Mouse (Mus musculus) liver, postnatal 0 days (tissue): Measurements from ENCODE around the gene Zfp827. TPM values are rescaled to one million over a fixed set of nuclear protein-coding genes. Genes with fewer than 3 reads are reported as not detected.

Experiments
- ATAC-seq: fragments of 200-750 bp; cut with Nextera tagmentation; 2 replicates; pipeline ENCODE4 v1.8.0; 2017; ENCODE audit warnings: mild to moderate bottlenecking, moderate library complexity
- DNase-seq: peaks from one replicate; pipeline ENCODE4 v3.0.0-alpha.2; 2016
- H3K27ac ChIP-seq: fragments of 300-500 bp; sonication (generic); 2 replicates; pipeline ENCODE4 v1.5.1; 2014; ENCODE audit warnings: antibody characterized with exemption, moderate library complexity, mild to moderate bottlenecking, low read depth
- H3K27me3 ChIP-seq: fragments of 300-500 bp; sonication (generic); 2 replicates; pipeline ENCODE4 v1.6.1; 2014; ENCODE audit warnings: low read length, control low read depth, mixed read lengths; ENCODE audit not compliant: insufficient read depth
- H3K36me3 ChIP-seq: fragments of 300-500 bp; sonication (generic); replicated peaks from 2 replicates; pipeline ENCODE4 v1.6.1; 2014; ENCODE audit warnings: mild to moderate bottlenecking, control low read depth, low read length, moderate library complexity, mixed read lengths; ENCODE audit not compliant: insufficient read depth
- H3K4me1 ChIP-seq: fragments of 300-500 bp; sonication (generic); 2 replicates; pipeline ENCODE4 v1.6.1; 2014; ENCODE audit warnings: antibody characterized with exemption, mild to moderate bottlenecking, control low read depth; ENCODE audit not compliant: insufficient read depth
- H3K4me2 ChIP-seq: fragments of 300-500 bp; sonication (generic); 2 replicates; pipeline ENCODE4 v1.6.1; 2014; ENCODE audit warnings: low read depth, mild to moderate bottlenecking, low read length, moderate library complexity, mixed read lengths
- H3K4me3 ChIP-seq: fragments of 300-500 bp; sonication (generic); 2 replicates; pipeline ENCODE4 v1.5.1; 2014; ENCODE audit warnings: low read depth, low read length
- H3K9ac ChIP-seq: fragments of 300-500 bp; sonication (generic); replicated peaks from 2 replicates; pipeline ENCODE4 v1.6.1; 2014; ENCODE audit warnings: mild to moderate bottlenecking, moderate library complexity
- H3K9me3 ChIP-seq: fragments of 300-500 bp; sonication (generic); 2 replicates; pipeline ENCODE4 v1.6.1; 2016; ENCODE audit warnings: mild to moderate bottlenecking, control low read depth, low read length, mixed read lengths
- CTCF ChIP-seq: sonication (generic); IDR thresholded peaks from 2 replicates; pipeline ENCODE4 v1.5.1; 2016; ENCODE audit warnings: antibody characterized with exemption, low read depth
- EP300 ChIP-seq: IDR thresholded peaks from 2 replicates; pipeline ENCODE4 v1.6.1; 2016; ENCODE audit warnings: antibody characterized with exemption, low read depth, mild to moderate bottlenecking
- WGBS: fragments of 180-500 bp; shearing (Covaris S2); extraction: QIAGEN DNeasy Blood & Tissue Kit; methylation state at CpG from one replicate; pipeline ENCODE4 v1.1.7; 2014; ENCODE audit not compliant: insufficient replicate concordance; 5-methylcytosine and 5-hydroxymethylcytosine counted together
- polyA plus RNA-seq: library from polyadenylated mRNA; unstranded; fragments of >200 nt; fragmentation: Nextera tagmentation; extraction: Ambion mirVana; gene quantifications from 2 replicates; pipeline ENCODE4 v1.2.1, GENCODE M21; 2015

Gene Zfp827
- polyA plus RNA-seq, 1 experiment from 2014 or later = 0.62 TPM

- no peak for TF ChIP-seq CTCF
- no peak overlapping the region for H3K27ac ChIP-seq
- ATAC-seq (no peak), DNase-seq (no peak)
- peaks cover 7% of the 10 kb centered on the region for H3K4me1 ChIP-seq
- H3K4me3 ChIP-seq = no peak overlapping the region
- H3K9me3 ChIP-seq = no peaks in the 10 kb centered on the region
- no peaks in the 10 kb centered on the region for H3K36me3 ChIP-seq
- H3K4me2 ChIP-seq = no peak overlapping the region
- 75% methylated on average over 4 of the region's 4 CpGs for WGBS
- H3K27me3 ChIP-seq = no peaks in the 10 kb centered on the region
- H3K9ac ChIP-seq = no peak overlapping the region
Measured at GRCm38 (mm10) chr8:79206895-79207294, 178.7 kb downstream of the Zfp827 start.

GRCm38 (mm10) chr8:79208181-79208580 is 179.9 kb downstream of the Zfp827 start:
- H3K27me3 ChIP-seq = no peaks in the 10 kb centered on the region
- no peak overlapping the region for H3K9ac ChIP-seq
- no peak overlapping the region for H3K4me3 ChIP-seq
- H3K4me1 ChIP-seq = peaks cover 7% of the 10 kb centered on the region
- H3K4me2 ChIP-seq = no peak overlapping the region
- no peak overlapping the region for H3K27ac ChIP-seq
- DNase-seq (no peak), ATAC-seq (no peak)
- TF ChIP-seq EP300 (no peak), CTCF (no peak)
- WGBS = 61% methylated on average over 3 of the region's 3 CpGs
- no peaks in the 10 kb centered on the region for H3K9me3 ChIP-seq
- no peaks in the 10 kb centered on the region for H3K36me3 ChIP-seq

- 43% methylated on average over 15 of the region's 15 CpGs for WGBS
- Histone ChIP-seq H3K4me1 (peaks cover 7% of the 10 kb centered on the region), H3K4me2 (peak overlapping the region; percentile 81), H3K36me3 (no peaks in the 10 kb centered on the region), H3K9ac (peak overlapping the region; percentile 59; the same call in 1 of the 2 replicates), H3K9me3 (no peaks in the 10 kb centered on the region), H3K4me3 (peak overlapping the region; percentile 47; the same call in 1 of the 2 replicates), H3K27ac (peak overlapping the region; percentile 48), H3K27me3 (no peaks in the 10 kb centered on the region)
- DNase-seq (no peak), ATAC-seq (0 out of 2 replicates have a peak, but pooled peaks have one; percentile 41)
- no peak for TF ChIP-seq CTCF
- no peak for TF ChIP-seq EP300
Measured at GRCm38 (mm10) chr8:79208691-79209640, 180.7 kb downstream of the Zfp827 start.

GRCm38 (mm10) chr8:79209641-79210358 is 181.6 kb downstream of the Zfp827 start:
- H3K9me3 ChIP-seq = no peaks in the 10 kb centered on the region
- H3K9ac ChIP-seq = peak overlapping the region; percentile 59
- H3K27me3 ChIP-seq = no peaks in the 10 kb centered on the region
- H3K4me3 ChIP-seq = peak overlapping the region; percentile 47
- 4% methylated on average over 27 of the region's 27 CpGs for WGBS
- peak overlapping the region; percentile 48 for H3K27ac ChIP-seq
- TF ChIP-seq CTCF (no peak), EP300 (no peak)
- H3K36me3 ChIP-seq = no peaks in the 10 kb centered on the region
- peaks cover 7% of the 10 kb centered on the region for H3K4me1 ChIP-seq
- peak overlapping the region; percentile 81 for H3K4me2 ChIP-seq
- peak; percentile 40 for DNase-seq
- ATAC-seq = peak; percentile 56; the same call in 1 of the 2 replicates

GRCm38 (mm10) chr8:79211630-79212029 is 183.4 kb downstream of the Zfp827 start:
- DNase-seq = no peak
- TF ChIP-seq CTCF = no peak
- TF ChIP-seq EP300 = no peak
- H3K27ac ChIP-seq = no peak overlapping the region
- no peak overlapping the region for H3K4me2 ChIP-seq
- H3K36me3 ChIP-seq = no peaks in the 10 kb centered on the region
- H3K4me3 ChIP-seq = no peak overlapping the region
- no peak overlapping the region for H3K9ac ChIP-seq
- H3K9me3 ChIP-seq = no peaks in the 10 kb centered on the region
- H3K27me3 ChIP-seq = no peaks in the 10 kb centered on the region
- 70% methylated on average over 9 of the region's 9 CpGs for WGBS
- H3K4me1 ChIP-seq = peaks cover 7% of the 10 kb centered on the region
- ATAC-seq = no peak
